Comparison of ENCODE assay signal across 8 mouse cellular contexts in the genomic region with DNA sequence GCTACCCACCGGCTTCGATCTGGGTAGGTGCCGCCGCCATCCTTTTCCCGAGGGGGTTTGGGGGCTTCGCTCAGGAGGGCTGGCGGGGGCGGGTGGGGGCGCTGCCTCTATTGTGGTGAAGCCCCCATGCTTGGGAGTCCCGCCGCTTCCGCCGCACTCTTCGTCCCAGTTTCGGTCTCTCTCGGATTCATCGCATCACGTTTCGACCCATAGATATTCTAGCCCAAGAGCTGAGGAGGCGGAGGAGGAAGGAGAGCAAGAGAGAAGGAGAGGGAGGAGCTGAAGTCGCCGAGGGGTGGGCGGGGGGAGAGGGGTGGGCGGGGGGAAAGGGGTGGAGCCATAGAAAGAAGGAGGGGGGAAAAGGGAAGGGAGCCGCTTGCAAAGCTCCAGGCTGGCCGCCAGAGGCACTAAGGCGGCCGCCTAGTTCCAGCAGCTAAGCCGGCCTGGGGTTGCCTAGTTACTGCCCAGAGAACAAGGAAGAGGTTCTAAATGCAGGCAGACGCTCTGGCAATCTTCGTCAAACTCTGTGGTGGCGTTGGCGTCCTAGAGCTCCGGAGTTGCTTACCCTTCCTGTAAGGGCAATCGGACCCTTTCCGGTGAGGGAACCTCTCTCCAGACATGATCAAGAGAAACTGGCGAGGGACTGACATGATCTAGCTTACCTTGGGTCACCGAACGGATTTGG. TPM values are rescaled to one million over a fixed set of nuclear protein-coding genes. Genes with fewer than 3 reads are reported as not detected.
DNase-seq lines count a peak whose midpoint lies in the region; ATAC-seq lines count a peak whose summit lies in the region.

Gene Brwd3, minus strand, starts transcription at position 283 of the 685 bp plus-strand sequence.

- whole genome bisulfite sequencing in hindbrain, embryonic 12.5 days, result 26% methylated on average over 35 of the region's 39 CpGs

- no peaks in the 10 kb centered on the region for H3K27me3 ChIP-seq in hindbrain, embryonic 12.5 days

- H3K4me2 ChIP-seq in hindbrain, embryonic 12.5 days (replicated peaks), result peak within 1 kb of the TSS; percentile 50

- H3K36me3 ChIP-seq in hindbrain, embryonic 12.5 days, result no peaks in the 10 kb centered on the region

- peak; percentile 84 for DNase-seq in Muller cell, postnatal 12 days (ENCODE audit: inconsistent ontology term)
- peak; percentile 92 for DNase-seq in cerebellum, adult 9-11 months
- peak; percentile 81 to 84 for DNase-seq in frontal cortex, adult 2 months (ENCODE audit: extremely low spot score in 1 of 2, low spot score in 1 of 2)
- peak; percentile 63 to 87 for DNase-seq in layer of hippocampus, postnatal 14 days (ENCODE audit: low spot score in 2 of 2)
- peak; percentile 78 for DNase-seq in lung, postnatal 14 days
- peak; percentile 75 for DNase-seq in retina, adult 2 months (ENCODE audit: low read depth, low spot score)
- peak; percentile 73 to 87 for DNase-seq in thymus, postnatal 36 days

- H3K4me1 ChIP-seq in hindbrain, embryonic 12.5 days, result no peaks in the 10 kb centered on the region

- H3K9me3 ChIP-seq in hindbrain, embryonic 12.5 days (replicated peaks), result no peaks in the 10 kb centered on the region

- peak within 1 kb of the TSS; percentile 56 for H3K4me3 ChIP-seq in hindbrain, embryonic 12.5 days

- peak; percentile 92 for ATAC-seq in hindbrain, embryonic 12.5 days (ENCODE audit: low FRiP score)

- peak within 1 kb of the TSS; percentile 69 for H3K9ac ChIP-seq in hindbrain, embryonic 12.5 days

- peak within 1 kb of the TSS; percentile 86 for H3K27ac ChIP-seq in hindbrain, embryonic 12.5 days

RNA-seq across cellular contexts. Expression of gene Brwd3, which starts in this region (rescaled TPM):
- polyA plus RNA-seq in frontal cortex, adult 2 months (2012; rRNA removed), result 3.4 and 3.5 TPM in 2 replicates
- polyA plus RNA-seq in hindbrain, embryonic 12.5 days (2016; fragmentation: Nextera tagmentation; extraction: Ambion mirVana), result 4.5 and 5.0 TPM in 2 replicates
- 10 to 100 TPM; 24.1 to 24.4 TPM for total RNA-seq in layer of hippocampus, postnatal 14 days (2021)

Comparison
In these comparisons a context has a peak if more than half of its experiments do, and no peak if none do; other contexts are left out.
1. Peak in every context shown above with its lines: DNase-seq, ATAC-seq, H3K4me3 ChIP-seq and H3K27ac ChIP-seq.